Mouse (Mus musculus): ENCODE results near the gene Lrrn3.

The Lrrn3 gene

GRCm38 (mm10) chr12:41428806-41429205 is 57.4 kb downstream of the Lrrn3 start:
- no peak for DNase-seq (ENCODE audit: low spot score)

GRCm38 (mm10) chr12:41427464-41427863 is 58.8 kb downstream of the Lrrn3 start:
- DNase-seq (ENCODE audit: low spot score): no peak

GRCm38 (mm10) chr12:41425101-41425679 is 61.0 kb downstream of the Lrrn3 start:
- no peak for DNase-seq (ENCODE audit: low spot score)

GRCm38 (mm10) chr12:41417961-41418360 is 68.3 kb downstream of the Lrrn3 start:
- no peak for DNase-seq (ENCODE audit: low spot score)

- DNase-seq (ENCODE audit: low spot score): no peak
Observed at GRCm38 (mm10) chr12:41417099-41417498, 69.1 kb downstream of the Lrrn3 start.

- DNase-seq (ENCODE audit: low spot score): no peak
Observed at GRCm38 (mm10) chr12:41416635-41417034, 69.6 kb downstream of the Lrrn3 start.

- DNase-seq (ENCODE audit: low spot score): no peak
Observed at GRCm38 (mm10) chr12:41409431-41409830, 76.8 kb downstream of the Lrrn3 start.

GRCm38 (mm10) chr12:41401923-41402322 is 84.3 kb downstream of the Lrrn3 start:
- DNase-seq (ENCODE audit: low spot score): no peak
